Mouse (Mus musculus): ENCODE measurements at regions not wholly inside any gene's neighbourhood (a gene's known extent, or its start where the extent isn't known, plus 50 kb on each side); places are given as distances from the start of the nearest gene placed in this dataset.

- intact Hi-C loops (cut with DNase I): loop anchor here (10.0 kb wide), 1 partner anchor 587 kb away; no protein-coding TSS in a partner anchor
These were observed 114.1 kb upstream of the Rap2b start for GRCm38 (mm10) chr3:61247344-61247743.

DNA sequence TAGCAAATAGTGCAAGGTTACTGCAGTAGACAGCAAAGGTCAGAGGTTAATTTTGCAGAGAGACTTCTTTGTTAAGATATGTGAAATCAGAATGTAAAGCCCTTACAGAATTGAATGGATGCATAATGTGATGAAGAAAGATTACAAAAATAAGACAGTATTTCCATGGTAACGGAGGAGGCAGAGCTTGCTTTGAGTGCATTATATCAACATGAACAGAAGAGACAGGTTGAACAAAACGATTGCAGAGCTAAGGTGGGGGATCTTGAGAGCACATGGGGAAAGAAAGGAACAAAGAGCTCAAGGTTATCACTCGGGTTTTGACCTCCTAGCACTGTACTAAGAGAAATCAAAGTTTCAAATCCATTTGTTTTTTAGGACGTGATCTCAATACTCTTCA lies 106.2 kb upstream of the Rap2b start:
- intact Hi-C loops (cut with DNase I): loop anchor here (10.0 kb wide), 1 partner anchor 1200 kb away; no protein-coding TSS in a partner anchor

DNA sequence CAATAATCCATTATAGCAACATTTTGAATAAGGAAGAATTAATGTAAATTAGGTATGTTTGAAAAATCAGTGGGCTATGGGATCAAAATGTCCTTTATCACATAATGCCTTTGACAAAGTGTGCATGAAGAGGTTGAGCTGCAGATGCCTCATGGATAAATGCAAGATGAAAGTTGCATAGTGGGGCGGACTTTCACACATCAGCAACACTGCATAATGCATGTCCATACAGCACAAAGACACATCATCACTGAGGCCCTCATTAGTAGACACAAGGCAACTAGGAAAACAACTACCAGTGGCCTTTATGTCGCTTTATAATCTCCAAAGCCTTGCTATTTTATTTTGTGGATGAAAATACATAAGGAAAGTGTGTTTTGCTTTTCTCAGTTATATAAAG lies 105.8 kb upstream of the Rap2b start:
- intact Hi-C loops (cut with DNase I): loop anchor here (10.0 kb wide), 1 partner anchor 1199 kb away; no protein-coding TSS in a partner anchor

DNA sequence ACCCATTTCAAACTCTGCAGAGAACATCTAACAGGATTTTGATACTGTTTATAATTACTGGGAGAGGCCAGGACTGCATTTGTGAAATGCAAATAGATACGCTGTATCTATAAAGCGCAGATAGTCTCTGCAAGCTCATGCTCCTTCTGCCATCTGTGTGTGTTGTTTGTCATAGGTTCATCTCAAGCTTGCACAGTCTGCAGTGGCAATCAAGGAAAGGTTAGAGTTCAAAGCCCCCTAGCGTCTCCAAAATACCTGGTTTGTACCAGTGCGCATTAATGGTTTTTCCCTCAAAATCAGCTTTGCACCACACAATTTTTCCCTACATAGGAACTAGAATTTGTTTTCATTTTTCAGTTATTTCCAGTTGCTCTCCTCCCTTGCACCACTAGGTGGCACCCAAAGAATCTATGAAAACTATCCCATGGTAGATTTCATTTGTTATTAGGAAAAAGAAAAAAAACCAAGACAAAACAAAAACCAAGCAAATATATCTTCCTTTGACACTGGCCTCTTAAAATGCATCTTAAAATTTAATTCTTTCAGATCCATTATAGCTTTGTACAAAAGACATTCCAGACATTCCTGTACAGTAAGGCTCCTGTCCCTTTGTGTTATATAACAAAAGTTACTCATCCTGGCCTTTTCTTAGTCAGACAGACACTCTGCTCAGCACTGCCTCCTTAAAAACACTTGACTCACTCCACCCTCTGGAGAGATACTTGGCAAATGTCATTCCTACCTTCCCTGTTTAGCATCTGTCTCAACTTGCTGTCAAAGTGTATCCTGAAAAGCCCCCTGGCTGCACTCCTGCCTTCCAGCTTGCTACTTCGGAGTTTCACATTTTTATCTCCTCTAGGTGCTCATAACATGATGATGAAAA lies 92.7 kb upstream of the Rap2b start:
- intact Hi-C loops (cut with DNase I): no loop called here

DNA sequence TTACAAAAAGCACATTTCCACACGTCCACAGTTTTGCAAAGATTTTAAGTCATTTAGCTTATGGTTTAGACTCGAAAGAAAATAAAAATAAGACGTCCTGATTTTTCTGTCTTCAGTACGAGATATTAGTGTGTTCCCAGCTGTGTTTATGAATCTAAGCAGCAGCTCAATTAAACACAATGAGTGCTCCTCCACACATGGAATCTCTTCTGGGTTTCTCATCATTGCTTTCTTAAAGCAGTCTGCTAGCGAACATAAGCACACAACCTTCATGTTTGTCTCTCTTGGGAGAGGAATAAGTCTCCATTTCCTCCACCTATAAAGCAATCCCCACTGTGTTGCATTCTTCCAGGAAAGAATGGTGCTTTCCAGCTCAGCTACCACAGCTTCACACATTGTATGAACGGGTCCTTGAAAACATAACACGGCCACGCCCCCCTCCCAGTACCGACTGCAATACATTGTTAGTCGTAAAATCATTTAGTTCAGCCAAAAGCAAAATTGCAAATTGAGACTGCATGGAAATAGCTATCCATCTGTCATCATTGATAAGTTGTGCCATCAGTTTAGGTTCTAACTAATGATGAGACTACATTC lies 75.4 kb upstream of the Rap2b start:
- intact Hi-C loops (cut with DNase I): no loop called here

- intact Hi-C loops (cut with DNase I): no loop called here
These were observed 73.2 kb upstream of the Rap2b start for GRCm38 (mm10) chr3:61288195-61288594.

GRCm38 (mm10) chr3:61294855-61295254 lies 66.6 kb upstream of the Rap2b start:
- intact Hi-C loops (cut with DNase I): no loop called here

- intact Hi-C loops (cut with DNase I): no loop called here
These were observed 64.1 kb upstream of the Rap2b start for GRCm38 (mm10) chr3:61297290-61297689.

DNA sequence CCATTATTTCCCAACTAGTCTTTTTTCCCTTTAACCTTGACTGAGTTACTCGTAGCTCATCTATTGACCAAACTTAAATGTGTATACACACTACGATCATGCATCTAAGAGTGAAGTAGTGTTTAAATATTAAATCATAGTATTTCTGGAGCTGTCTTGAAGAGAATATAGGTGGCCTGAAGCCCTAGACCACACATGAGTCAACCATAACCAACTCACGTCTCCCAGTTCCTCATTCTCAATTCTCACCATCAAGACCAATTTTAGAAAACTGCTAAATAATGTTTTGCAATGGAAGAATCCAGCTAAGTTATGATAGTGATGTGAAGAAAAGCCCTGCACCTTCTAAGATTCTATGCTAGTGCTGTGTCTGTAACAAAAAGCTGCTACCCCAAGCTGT lies 59.2 kb upstream of the Rap2b start:
- intact Hi-C loops (cut with DNase I): no loop called here

DNA sequence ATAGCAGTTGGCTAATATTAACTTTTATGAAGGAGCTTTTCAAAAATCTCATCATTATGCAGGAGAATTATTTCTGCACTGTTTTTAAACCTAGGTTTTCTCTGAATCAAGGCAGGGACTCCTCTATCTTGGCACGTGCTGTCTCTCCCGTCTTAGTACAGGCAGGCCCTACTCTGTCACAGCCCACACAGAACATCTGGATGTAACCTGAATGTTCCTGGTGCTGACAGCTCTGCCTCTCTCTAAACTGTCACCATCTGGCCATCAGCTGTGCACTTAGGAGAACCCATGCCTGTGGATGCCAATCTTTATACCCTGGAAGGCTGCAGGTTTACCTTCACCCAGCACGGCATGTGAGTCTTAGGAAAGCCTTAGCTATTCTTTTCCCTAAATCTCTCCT lies 58.0 kb upstream of the Rap2b start:
- intact Hi-C loops (cut with DNase I): no loop called here

DNA sequence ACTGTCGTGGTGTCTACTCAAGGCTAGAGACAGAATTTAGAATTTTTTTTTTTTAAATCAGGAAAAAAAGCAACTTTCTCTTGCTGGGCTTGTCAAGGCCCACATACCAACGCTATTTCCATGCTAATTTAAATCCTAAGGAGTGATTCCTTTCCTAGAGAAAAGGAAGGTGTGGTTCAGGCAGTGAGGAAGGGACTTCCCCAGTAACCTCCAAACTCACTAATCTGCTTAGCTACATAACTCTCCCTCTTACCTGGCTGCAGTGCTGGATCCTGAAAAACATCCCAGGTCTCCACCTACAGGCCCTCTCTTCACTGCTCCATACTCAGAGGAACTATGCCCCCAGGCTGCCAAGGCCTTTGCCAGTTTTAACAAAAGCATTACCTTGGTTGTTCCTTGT lies 55.1 kb upstream of the Rap2b start:
- intact Hi-C loops (cut with DNase I): no loop called here

DNA sequence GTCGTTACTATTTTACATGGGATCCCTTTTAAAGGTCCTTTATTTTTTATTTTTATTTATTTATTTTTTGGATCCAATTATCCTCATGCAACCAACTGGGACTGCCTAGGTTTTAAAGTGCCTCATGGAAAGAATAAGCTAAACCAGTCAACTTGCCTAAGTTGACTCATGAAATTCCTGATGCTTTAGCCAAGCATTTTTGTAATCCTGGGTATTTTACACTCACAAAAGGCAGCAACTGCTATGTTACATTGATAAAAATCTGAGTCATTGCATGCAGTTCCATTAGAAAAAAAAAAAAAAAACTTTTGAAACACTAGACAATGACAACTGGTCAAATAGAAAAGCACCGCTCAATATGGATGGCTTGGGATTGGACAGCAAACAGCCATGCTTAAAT lies 52.7 kb upstream of the Rap2b start:
- intact Hi-C loops (cut with DNase I): no loop called here

DNA sequence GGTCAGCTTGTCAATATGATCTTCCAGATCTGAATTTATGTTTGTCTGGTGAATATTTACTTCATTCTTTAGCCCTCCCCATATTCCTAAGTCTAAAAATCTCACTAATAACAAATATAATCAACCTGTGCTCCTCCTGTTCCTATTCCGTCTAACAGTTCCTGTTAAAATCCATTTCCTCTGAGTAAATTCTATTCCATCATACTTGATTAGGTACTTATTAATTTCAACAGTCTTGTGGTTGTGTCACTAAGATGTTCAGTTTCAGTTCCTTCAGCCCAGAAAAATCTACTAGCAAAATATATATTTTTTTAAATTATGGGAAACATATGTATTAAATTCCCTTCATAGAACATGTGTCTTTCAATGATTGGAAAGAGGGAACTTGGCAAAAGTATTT lies 52.2 kb upstream of the Rap2b start:
- intact Hi-C loops (cut with DNase I): no loop called here
